Mouse (Mus musculus) thymus, adult 2 months (tissue): ENCODE data around the gene Taf5.

ENCODE experiments used
- CTCF ChIP-seq: fragments of 200-500 bp; IDR thresholded peaks from 2 replicates; pipeline ENCODE4 v1.5.1; 2012; ENCODE audit warnings: mild to moderate bottlenecking, control low read depth, low read length, moderate library complexity, borderline replicate concordance; ENCODE audit not compliant: control insufficient read depth, poor library complexity, insufficient read depth; ENCODE audit errors: extremely low read depth
- POLR2A ChIP-seq: fragments of 200-500 bp; IDR thresholded peaks from 2 replicates; pipeline ENCODE4 v1.6.1; 2012; ENCODE audit warnings: mild to moderate bottlenecking, low read length, control low read depth, moderate library complexity; ENCODE audit not compliant: control insufficient read depth, poor library complexity, insufficient read depth; ENCODE audit errors: extremely low read depth

DNA sequence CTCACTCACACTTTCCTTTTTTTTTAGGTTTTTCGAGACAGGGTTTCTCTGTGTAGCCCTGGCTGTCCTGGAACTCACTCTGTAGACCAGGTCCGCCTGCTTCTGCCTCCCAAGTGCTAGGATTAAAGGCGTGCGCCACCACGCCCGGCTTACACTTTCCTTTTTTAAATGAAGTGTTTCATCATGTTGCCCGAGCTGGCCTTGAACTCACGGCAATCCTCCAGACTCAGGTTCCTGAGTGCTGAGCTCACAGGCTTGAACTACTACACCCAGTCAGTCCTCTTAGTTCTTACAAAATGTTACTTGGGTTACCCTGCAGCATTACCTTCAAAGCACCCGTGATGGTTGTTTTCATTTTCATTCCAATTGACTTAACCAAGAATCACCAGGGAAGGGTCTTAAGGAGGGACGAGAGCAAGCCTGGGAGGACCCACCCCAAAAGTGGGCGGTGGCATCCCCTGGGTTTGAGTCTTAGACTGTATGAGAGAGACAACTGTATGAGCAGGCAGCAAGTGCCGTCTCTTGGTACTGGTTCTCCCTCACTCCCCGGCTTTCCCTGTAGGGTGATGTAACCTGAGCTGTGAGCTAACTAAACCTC is 20.2 kb upstream of the Taf5 start:
- TF ChIP-seq POLR2A (no peak), CTCF (no peak)
